Mouse (Mus musculus) layer of hippocampus, adult 2 months (tissue): ENCODE measurements around the gene Otud3. TPM values are rescaled to one million over a fixed set of nuclear protein-coding genes. Genes with fewer than 3 reads are reported as not detected.

Experiments
- DNase-seq, 2 experiments: peaks; one replicate each; pipeline ENCODE4 v3.0.0; 2022; ENCODE audit warnings: low spot score in 2 of 2
- H3K27ac ChIP-seq: fragments of 200-600 bp; 2 replicates; pipeline ENCODE4 v1.8.1; 2022
- H3K4me3 ChIP-seq: fragments of 200-600 bp; 2 replicates; pipeline ENCODE4 v1.8.1; 2022; ENCODE audit warnings: mild to moderate bottlenecking
- CTCF ChIP-seq: fragments of 200-600 bp; conservative IDR thresholded peaks from 2 replicates; pipeline ENCODE4 v1.8.1; 2022; ENCODE audit warnings: antibody characterized with exemption, mild to moderate bottlenecking, moderate library complexity
- long read RNA-seq, 2 experiments: library from polyadenylated mRNA; stranded (forward); transcript quantifications; one replicate each; pipeline ENCODE4 v2.0.0; 2021; ENCODE audit warnings: borderline mapping rate in 2 of 2
- total RNA-seq, 2 experiments: library from RNA; stranded (reverse); gene quantifications; 2 replicates each; pipeline ENCODE4 v1.2.3; 2021

Gene Otud3
- 10 to 100 TPM; 10.4 to 13.9 TPM for total RNA-seq
- long read RNA-seq, experiment 1, partial matches to known transcripts, result 0 of 3 reads
- long read RNA-seq, experiment 1, other reads (novel, unspliced or antisense), result 0 of 3 reads
- long read RNA-seq, experiment 2, transcript Otud3-201 (8 exons, 1,668 nt), result major isoform, 5 of 6 reads
- long read RNA-seq, experiment 2, partial matches to known transcripts, result 0 of 6 reads
- long read RNA-seq, experiment 2, other reads (novel, unspliced or antisense), result 1 of 6 reads

DNA sequence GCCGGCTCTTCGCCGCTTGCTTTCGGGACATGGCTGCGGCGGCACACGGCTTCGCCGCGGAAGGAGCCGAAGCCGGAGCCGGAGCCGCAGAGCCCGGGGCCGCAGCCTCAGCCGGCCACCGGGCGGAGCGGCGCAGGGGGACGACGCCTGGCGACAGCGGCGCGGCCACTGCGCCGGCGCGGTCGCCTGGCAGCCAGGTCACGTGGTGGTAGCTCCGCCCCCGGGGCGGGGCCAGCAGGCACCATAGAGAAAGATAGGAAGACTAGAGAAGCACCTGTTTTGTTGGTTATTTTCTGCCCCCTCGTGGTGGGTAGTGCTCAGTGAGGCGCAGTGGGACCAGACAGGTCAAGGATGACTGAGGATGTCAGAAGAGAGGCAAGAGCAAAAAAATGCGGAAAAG, at the start of gene Otud3:
Gene Otud3, minus strand, starts transcription at position 149 of the 400 bp plus-strand sequence.
- TF ChIP-seq CTCF, result peak; percentile 85
- DNase-seq, result peak; percentile 94
- peak within 1 kb of the TSS; percentile 77 for H3K4me3 ChIP-seq
- peak within 1 kb of the TSS; percentile 92 for H3K27ac ChIP-seq

DNA sequence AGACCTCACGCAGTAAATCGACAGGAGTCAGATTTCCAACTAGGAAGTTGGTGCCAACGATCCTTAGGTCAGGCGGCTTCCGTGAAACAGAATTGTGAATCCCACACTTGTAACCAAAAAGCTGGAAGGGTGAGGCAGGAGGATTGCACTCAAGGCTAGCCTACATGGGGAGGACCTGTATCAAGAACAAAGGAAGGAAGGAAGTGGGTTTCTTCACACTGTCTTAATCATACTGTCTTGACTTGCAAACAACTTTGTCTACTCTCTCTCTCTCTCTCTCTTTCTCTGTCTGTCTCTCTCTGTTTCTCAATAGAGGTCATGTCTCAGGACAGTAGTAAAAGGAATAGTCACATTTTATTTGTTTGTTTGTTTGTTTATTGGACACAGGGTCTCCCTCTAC, 49.0 kb upstream of the Otud3 start:
- no peak for DNase-seq
- H3K27ac ChIP-seq, result no peak overlapping the region
- TF ChIP-seq CTCF, result no peak
- no peak overlapping the region for H3K4me3 ChIP-seq

DNA sequence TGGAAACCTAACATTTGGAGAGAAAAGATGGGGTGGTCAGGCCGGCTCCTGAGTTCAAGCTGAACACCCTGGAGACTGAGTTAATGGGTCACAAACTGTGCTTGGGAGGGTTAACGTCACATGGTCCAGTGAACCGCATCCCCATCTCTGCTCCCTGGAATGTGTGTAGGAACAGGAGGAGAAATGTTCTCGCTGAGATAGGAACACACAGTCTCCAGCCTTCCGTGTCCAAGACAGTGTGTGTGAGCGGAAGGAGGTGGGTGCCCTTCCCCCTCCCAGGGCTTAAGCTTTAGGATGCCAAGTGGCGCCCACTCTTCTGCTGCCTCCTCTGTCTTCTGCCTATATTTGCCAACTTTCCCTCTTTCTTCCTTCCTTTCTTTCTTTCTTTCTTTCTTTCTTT, 46.2 kb upstream of the Otud3 start:
- peak overlapping the region; percentile 54; the same call in 1 of the 2 replicates for H3K27ac ChIP-seq
- no peak for TF ChIP-seq CTCF
- peak; percentile 17 to 35 for DNase-seq
- no peak overlapping the region for H3K4me3 ChIP-seq

DNA sequence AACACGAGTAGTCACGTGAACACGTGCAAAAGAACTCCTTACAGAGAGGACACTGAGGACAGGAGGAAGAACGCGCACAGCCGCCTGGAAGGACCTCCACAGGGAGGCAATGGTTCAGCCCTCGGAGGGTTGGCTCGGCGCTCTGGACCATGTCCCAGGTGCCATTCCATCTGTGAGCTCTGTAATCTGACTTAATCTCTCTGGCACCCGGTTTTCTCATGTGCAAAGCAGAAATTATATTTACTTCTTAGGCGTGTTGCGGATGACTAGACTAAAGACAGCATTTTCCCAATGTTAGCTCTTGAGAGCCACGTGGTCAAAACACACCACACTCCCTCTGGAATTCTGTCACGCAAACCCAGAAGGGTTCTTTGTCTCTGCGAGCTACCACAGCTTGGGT, 45.4 kb upstream of the Otud3 start:
- DNase-seq, result no peak
- H3K4me3 ChIP-seq, result no peak overlapping the region
- TF ChIP-seq CTCF, result no peak
- H3K27ac ChIP-seq, result peak overlapping the region; percentile 55; the same call in 1 of the 2 replicates

DNA sequence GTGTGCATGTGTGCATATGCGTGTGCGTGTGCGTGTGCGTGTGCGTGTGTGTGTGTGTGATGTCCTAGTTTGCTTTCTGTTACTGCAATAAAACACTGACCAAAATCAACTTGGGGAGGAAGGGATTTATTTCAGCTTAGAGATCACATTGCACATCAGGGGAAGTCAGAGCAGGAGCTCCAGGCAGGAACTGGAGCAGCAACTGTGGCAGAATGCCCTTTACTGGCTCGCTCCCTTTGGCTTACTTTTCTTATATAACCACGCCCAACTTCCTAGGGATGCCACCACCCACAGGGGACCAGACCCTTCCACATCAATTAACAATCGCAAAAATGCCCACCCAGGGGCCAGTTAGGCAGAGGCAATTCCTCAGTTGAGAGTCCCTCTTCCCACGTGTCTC, 44.9 kb upstream of the Otud3 start:
- no peak for DNase-seq
- H3K27ac ChIP-seq, result peak overlapping the region; percentile 55; the same call in 1 of the 2 replicates
- TF ChIP-seq CTCF, result no peak
- H3K4me3 ChIP-seq, result no peak overlapping the region

DNA sequence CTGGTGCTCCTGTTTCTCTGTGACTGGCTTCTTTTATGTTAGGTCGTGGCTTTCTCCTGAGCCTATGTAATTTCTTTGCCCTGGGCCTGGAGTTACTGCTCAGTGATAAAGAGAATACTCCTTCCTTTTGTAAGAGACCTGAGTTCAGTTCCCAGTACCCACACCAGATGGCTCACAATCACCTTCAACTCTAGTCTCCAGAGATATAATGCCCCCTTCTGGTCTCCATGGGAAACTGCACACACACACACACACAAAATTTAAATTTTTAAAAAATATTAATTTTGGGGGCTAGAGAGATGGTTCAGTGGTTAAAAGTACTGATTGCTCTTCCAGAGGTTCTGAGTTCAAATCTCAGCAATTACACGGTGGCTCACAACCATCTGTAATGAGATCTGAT, 34.5 kb upstream of the Otud3 start:
- no peak overlapping the region for H3K27ac ChIP-seq
- no peak for DNase-seq
- H3K4me3 ChIP-seq, result no peak overlapping the region
- TF ChIP-seq CTCF, result 0 out of 2 replicates have a peak, but pooled peaks have one; percentile 23

DNA sequence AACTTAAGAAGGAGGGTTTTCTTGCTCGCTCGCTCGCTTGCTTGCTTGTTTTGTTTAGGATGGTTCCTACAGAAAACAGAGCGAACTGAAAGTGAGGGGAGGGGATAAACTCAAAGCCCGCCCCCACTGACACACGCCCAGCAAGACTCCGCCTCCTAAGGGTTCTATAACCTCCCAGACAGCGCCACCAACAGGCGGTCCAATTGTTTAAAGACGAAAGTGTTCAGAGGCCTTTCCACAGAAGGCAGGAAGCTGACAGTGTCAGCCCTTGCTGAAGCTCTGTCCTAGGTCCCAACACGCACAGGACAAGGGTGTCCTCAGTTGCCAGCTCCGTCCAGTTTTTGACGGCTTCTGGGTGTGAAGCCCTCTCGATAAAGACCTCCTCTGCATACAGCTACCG, 30.0 kb upstream of the Otud3 start:
- H3K27ac ChIP-seq, result no peak overlapping the region
- peak; percentile 26 to 43 for DNase-seq
- TF ChIP-seq CTCF, result peak; percentile 70
- peak overlapping the region; percentile 31; the same call in 1 of the 2 replicates for H3K4me3 ChIP-seq

DNA sequence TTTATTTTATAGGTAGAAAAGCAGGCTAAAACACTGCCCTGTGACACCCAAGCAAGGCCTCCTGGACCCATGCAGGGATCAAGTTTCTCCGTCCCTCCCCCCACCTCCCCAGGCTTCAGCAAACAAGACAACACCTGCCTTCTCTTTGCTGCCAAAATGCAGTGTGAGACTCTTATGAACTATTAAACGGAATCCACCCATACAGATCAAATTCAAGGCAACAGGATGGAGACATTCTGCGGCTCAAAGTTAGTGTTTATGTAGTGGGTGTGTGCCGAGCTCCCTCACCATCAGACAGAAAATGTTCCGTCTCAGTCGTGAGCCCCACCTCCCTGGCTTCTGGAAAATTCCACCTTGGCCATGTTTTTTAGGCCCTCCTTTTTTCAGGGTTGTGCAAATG, 28.2 kb upstream of the Otud3 start:
- no peak for TF ChIP-seq CTCF
- no peak for DNase-seq
- H3K4me3 ChIP-seq, result no peak overlapping the region
- H3K27ac ChIP-seq, result no peak overlapping the region

DNA sequence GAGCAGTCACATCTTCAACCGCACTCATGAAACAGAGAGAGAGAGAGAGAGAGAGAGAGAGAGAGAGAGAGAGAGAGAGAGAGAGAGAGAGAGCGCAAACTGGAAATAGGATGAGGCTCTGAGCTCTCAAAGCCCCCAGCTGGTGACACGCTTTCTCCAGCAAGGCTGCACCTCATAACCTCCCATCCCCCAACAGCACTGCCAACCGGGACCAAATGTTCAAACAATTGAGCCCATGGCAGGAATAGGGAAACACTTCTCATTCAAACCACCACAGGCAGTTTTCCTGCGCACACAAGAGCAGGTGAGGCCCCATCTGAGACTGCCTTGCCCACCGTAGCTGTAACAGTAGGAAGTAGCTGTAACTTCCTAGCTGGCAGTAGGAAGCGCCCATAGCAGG, 27.7 kb upstream of the Otud3 start:
- H3K4me3 ChIP-seq, result no peak overlapping the region
- no peak for TF ChIP-seq CTCF
- H3K27ac ChIP-seq, result no peak overlapping the region
- DNase-seq, result no peak

DNA sequence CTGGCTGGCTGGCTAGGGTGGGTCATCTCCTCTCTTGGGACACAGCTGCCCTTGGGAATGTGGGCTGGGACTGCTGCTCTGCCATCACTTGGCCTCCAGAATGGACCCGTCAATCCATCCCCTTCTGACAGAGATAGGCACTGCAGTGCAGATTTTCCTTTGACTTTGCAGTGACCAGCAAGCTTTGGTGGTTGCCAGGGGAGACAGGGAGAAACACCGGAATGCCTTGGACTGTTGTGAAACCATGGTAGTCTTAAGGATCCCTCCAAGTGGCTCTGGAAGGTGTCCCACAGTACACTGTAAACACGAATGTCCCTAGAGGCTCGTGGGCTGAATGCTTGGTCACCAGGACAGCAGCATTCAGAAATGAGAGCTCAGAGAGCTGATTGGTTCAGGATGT, 25.7 kb upstream of the Otud3 start:
- H3K4me3 ChIP-seq, result no peak overlapping the region
- no peak overlapping the region for H3K27ac ChIP-seq
- TF ChIP-seq CTCF, result no peak
- no peak for DNase-seq

DNA sequence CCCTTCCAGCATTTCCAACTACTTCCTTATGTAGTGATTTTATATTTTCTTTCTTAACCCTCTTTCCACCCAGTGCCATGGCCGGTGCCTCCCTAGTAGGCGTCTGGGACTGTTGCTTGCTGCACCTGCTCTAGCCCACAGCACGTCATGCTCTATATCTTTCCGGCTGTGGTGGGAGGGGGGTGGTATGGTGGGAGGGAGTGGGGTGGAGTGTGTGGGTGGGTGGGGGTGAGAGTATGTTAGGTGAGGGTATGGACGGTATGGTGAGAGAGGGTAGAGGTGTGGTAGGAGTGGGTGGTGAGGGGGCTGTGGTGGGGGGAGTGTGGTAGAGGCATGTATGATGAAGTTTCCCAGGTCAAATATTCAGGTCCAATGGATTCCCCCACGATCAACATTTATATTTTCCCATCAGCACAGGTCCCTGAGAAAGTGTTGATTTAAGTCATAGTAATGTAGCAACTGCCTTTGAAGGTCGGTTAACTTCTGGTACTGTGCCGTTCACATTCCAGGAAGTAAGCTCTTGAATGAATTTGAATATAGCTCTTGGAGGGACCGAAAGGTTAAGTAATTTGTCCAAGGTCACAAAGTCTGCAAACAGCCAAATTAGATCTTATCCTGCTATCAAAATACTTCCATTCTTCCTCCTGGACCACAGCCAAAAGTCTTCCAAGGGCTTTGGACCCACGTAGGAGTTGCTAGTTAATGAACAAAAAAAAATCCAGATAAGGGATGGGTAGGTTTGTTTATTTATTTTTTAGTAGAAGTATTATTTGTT, 24.9 kb upstream of the Otud3 start:
- TF ChIP-seq CTCF, result no peak
- Histone ChIP-seq H3K27ac (no peak overlapping the region), H3K4me3 (no peak overlapping the region)
- DNase-seq, result no peak

DNA sequence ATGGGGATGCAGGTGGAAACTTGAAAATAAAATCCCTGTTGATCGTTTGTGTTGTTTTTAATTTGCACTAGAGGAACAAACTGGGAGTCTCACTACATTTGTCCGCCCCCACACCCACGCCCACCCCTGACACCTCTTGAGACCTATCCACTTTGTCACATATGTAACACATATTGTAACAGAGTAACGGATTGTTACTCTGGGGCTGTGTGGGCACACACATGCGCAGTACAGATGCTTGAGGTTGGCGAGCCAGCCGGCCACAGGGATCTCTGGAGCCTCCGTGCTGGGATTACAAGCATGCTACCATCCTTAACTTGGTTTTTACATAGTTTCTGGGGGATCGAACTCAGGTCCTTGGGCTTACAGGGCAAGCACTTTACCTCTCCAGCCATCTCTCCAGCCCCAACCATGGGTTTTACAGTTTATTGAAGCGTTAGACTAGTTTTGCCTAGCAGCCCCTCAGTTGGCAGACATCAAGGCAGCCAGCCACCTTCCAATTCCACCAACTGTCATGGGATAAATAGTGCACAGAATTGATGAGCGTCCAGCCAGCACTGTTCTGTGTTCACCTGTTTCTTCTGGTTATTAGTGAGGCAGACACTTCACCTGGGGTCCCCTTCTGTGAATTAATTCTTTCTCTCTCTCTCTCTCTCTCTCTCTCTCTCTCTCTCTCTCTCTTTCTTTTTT, 20.9 kb upstream of the Otud3 start:
- TF ChIP-seq CTCF, result no peak
- Histone ChIP-seq H3K27ac (no peak overlapping the region), H3K4me3 (no peak overlapping the region)
- DNase-seq, result peak in 1 of 2 experiments; percentile 15

DNA sequence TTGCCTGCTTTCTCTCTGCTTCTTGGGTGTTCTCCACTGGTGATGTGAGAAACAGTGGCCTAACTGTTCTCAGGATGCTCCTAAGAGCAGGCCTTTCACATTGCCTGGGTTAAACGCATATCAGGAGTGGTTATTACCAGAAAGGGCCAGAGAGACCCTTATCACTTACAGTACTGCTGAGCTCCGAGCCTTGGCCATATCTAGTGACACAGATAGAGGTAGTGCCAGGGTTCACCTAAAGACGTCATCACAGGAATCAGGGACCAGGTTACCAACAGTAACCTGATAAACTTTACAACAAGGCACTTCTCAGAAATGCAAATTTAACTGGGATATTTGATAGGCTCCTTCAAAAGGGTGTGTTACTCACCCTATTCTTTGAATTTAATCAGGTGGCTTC, 20.1 kb upstream of the Otud3 start:
- no peak overlapping the region for H3K27ac ChIP-seq
- DNase-seq, result no peak
- no peak for TF ChIP-seq CTCF

DNA sequence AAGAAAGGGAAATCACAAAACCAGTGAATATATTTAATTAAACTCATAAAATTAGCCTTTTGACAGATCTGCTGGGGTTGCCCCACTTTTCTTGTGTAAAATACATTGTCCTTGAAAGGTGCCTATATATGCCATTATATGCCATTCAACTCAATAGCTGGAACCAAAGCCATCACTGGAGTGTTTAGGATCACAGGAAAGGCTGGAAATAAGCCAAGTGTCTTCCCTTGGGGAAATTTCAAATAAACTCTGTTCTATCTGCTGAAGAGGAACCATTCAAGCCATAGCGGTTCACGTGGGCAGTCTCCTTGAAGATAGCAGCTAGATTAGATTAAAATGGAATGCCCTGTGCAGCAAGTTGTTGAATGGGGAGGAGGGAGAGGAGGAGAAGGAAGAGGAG, 11.8 kb upstream of the Otud3 start:
- DNase-seq, result no peak
- Histone ChIP-seq H3K27ac (no peak overlapping the region), H3K4me3 (no peak overlapping the region)
- TF ChIP-seq CTCF, result no peak

More for the DNA sequence above, 20.1 kb upstream of the Otud3 start:
- no peak overlapping the region for H3K4me3 ChIP-seq
